Mouse (Mus musculus): ENCODE results near the gene 1700030J22Rik.

GRCm38 (mm10) chr8:116922060-116922757, 56.5 kb downstream of the 1700030J22Rik start:
- TF ChIP-seq PAX5 (IDR thresholded peaks at IDR 0.05; ENCODE audit: low read length) (no peak), ZMIZ1 (IDR thresholded peaks at IDR 0.05; ENCODE audit: low read depth, low read length) (no peak), ZKSCAN1 (IDR thresholded peaks at IDR 0.05; ENCODE audit: borderline replicate concordance, low read depth, low read length) (no peak), JUN (IDR thresholded peaks at IDR 0.05; ENCODE audit: insufficient read depth, low read depth, low read length) (no peak), CTCF (conservative IDR thresholded peaks at IDR 0.05 in 1 of 2, IDR thresholded peaks at IDR 0.05 in 1 of 2; ENCODE audit: low read depth in 2 of 2, low read length in 2 of 2) (no peak), EP300 (IDR thresholded peaks at IDR 0.05; ENCODE audit: low read length) (no peak), RCOR1 (conservative IDR thresholded peaks at IDR 0.05; ENCODE audit: low read depth, low read length) (no peak), POLR2A (IDR thresholded peaks at IDR 0.05; ENCODE audit: low read depth, low read length) (no peak), ELF1 (IDR thresholded peaks at IDR 0.05; ENCODE audit: low read depth, low read length) (no peak)
